Mouse (Mus musculus): ENCODE results near the gene Tas1r1.

Gene Tas1r1

GRCm38 (mm10) chr4:152038225-152038984 is at the start of gene Tas1r1:
TSS of gene Tas1r1 (minus strand) at chr4:152038568.
- no peak for DNase-seq (ENCODE audit: low read depth, low spot score)

- DNase-seq (ENCODE audit: low read depth, low spot score) = no peak
Observed at GRCm38 (mm10) chr4:152088133-152088532, 49.8 kb upstream of the Tas1r1 start.

GRCm38 (mm10) chr4:152087211-152088081 is 49.1 kb upstream of the Tas1r1 start:
- no peak for DNase-seq (ENCODE audit: low read depth, low spot score)

- no peak for DNase-seq (ENCODE audit: low read depth, low spot score)
Observed at GRCm38 (mm10) chr4:152086505-152087210, 48.3 kb upstream of the Tas1r1 start.

- DNase-seq (ENCODE audit: low read depth, low spot score) = no peak
Observed at GRCm38 (mm10) chr4:152084616-152085015, 46.2 kb upstream of the Tas1r1 start.

- no peak for DNase-seq (ENCODE audit: low read depth, low spot score)
Observed at GRCm38 (mm10) chr4:152083611-152084220, 45.3 kb upstream of the Tas1r1 start.

GRCm38 (mm10) chr4:152079931-152080330 is 41.6 kb upstream of the Tas1r1 start:
- DNase-seq (ENCODE audit: low read depth, low spot score) = no peak

- DNase-seq (ENCODE audit: low read depth, low spot score) = no peak
Observed at GRCm38 (mm10) chr4:152079261-152079660, 40.9 kb upstream of the Tas1r1 start.

GRCm38 (mm10) chr4:152078105-152078530 is 39.8 kb upstream of the Tas1r1 start:
- DNase-seq (ENCODE audit: low read depth, low spot score) = no peak

- DNase-seq (ENCODE audit: low read depth, low spot score) = no peak
Observed at GRCm38 (mm10) chr4:152077191-152077590, 38.8 kb upstream of the Tas1r1 start.

GRCm38 (mm10) chr4:152074548-152074947 is 36.2 kb upstream of the Tas1r1 start:
- no peak for DNase-seq (ENCODE audit: low read depth, low spot score)

- no peak for DNase-seq (ENCODE audit: low read depth, low spot score)
Observed at GRCm38 (mm10) chr4:152073715-152074114, 35.3 kb upstream of the Tas1r1 start.

- DNase-seq (ENCODE audit: low read depth, low spot score) = no peak
Observed at GRCm38 (mm10) chr4:152072655-152073054, 34.3 kb upstream of the Tas1r1 start.

GRCm38 (mm10) chr4:152072121-152072601 is 33.8 kb upstream of the Tas1r1 start, which contains the start of gene Plekhg5:
TSS of gene Plekhg5 (plus strand) at chr4:152072498.
- no peak for DNase-seq (ENCODE audit: low read depth, low spot score)

- no peak for DNase-seq (ENCODE audit: low read depth, low spot score)
Observed at GRCm38 (mm10) chr4:152070494-152071396, 32.4 kb upstream of the Tas1r1 start.

- DNase-seq (ENCODE audit: low read depth, low spot score) = no peak
Observed at GRCm38 (mm10) chr4:152069245-152069644, 30.9 kb upstream of the Tas1r1 start.

- no peak for DNase-seq (ENCODE audit: low read depth, low spot score)
Observed at GRCm38 (mm10) chr4:152068166-152068724, 29.9 kb upstream of the Tas1r1 start.

GRCm38 (mm10) chr4:152067280-152067679 is 28.9 kb upstream of the Tas1r1 start:
- DNase-seq (ENCODE audit: low read depth, low spot score) = no peak

GRCm38 (mm10) chr4:152062390-152063110 is 24.2 kb upstream of the Tas1r1 start:
- no peak for DNase-seq (ENCODE audit: low read depth, low spot score)
